Mouse (Mus musculus): Measurements from ENCODE around the gene Nrxn2. TPM values are rescaled to one million over a fixed set of nuclear protein-coding genes. Genes with fewer than 3 reads are reported as not detected.

The Nrxn2 gene
- polyA plus RNA-seq, 1 experiment = 6.4 TPM

- Histone ChIP-seq H3K27ac (ENCODE audit: insufficient read depth, low read depth, low read length) (peak overlapping the region; percentile 37), H3K4me3 (ENCODE audit: insufficient read depth, low read depth, low read length) (no peak overlapping the region)
Measured at GRCm38 (mm10) chr19:6545481-6545880, 127.0 kb downstream of the Nrxn2 start.

DNA sequence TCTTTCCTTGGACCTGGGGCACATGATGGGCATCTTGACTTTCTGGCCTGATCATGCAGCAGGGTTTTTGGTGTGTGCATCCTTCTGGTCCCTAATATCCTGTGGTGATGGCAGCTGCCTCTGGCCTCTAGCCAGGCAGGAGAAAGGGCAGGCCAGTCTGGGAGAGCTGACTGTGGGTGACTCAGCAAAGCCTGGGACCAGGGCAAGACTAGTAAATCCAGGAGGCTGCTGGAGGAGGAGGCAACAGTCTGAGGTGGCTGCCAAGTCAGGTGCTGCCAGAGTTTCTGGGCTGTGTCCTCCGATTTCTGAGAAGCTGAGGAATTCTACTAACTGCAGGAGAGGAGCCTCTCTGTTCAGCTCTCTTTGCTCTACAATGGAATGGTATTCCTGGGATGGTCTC is 127.6 kb downstream of the Nrxn2 start:
- Histone ChIP-seq H3K27me3 (replicated peaks; ENCODE audit: control insufficient read depth, insufficient read depth, low read length) (no peaks in the 10 kb centered on the region), H3K4me3 (ENCODE audit: insufficient read depth, low read depth, low read length) (no peak overlapping the region), H3K4me1 (ENCODE audit: control insufficient read depth, insufficient read depth, low read length) (peaks cover 44% of the 10 kb centered on the region), H3K36me3 (ENCODE audit: control insufficient read depth, insufficient read depth, low read length) (no peaks in the 10 kb centered on the region), H3K27ac (ENCODE audit: insufficient read depth, low read depth, low read length) (peak overlapping the region; percentile 80)
- 21% methylated on average over 1 of the region's 1 CpGs for WGBS
- no peak for TF ChIP-seq CTCF (conservative IDR thresholded peaks at IDR 0.05; ENCODE audit: insufficient read depth, insufficient read length, low read depth, low read length)
- TF ChIP-seq POLR2A (IDR thresholded peaks at IDR 0.05; ENCODE audit: low read depth, low read length) = no peak
- peak; percentile 96 for DNase-seq

More at GRCm38 (mm10) chr19:6545481-6545880, 127.0 kb downstream of the Nrxn2 start:
- Histone ChIP-seq H3K4me1 (ENCODE audit: control insufficient read depth, insufficient read depth, low read length) (peaks cover 44% of the 10 kb centered on the region), H3K36me3 (ENCODE audit: control insufficient read depth, insufficient read depth, low read length) (no peaks in the 10 kb centered on the region), H3K27me3 (replicated peaks; ENCODE audit: control insufficient read depth, insufficient read depth, low read length) (no peaks in the 10 kb centered on the region)
- 61% methylated on average over 5 of the region's 5 CpGs for WGBS
- DNase-seq = peak; percentile 17
- TF ChIP-seq POLR2A (IDR thresholded peaks at IDR 0.05; ENCODE audit: low read depth, low read length) (no peak), CTCF (conservative IDR thresholded peaks at IDR 0.05; ENCODE audit: insufficient read depth, insufficient read length, low read depth, low read length) (no peak)

DNA sequence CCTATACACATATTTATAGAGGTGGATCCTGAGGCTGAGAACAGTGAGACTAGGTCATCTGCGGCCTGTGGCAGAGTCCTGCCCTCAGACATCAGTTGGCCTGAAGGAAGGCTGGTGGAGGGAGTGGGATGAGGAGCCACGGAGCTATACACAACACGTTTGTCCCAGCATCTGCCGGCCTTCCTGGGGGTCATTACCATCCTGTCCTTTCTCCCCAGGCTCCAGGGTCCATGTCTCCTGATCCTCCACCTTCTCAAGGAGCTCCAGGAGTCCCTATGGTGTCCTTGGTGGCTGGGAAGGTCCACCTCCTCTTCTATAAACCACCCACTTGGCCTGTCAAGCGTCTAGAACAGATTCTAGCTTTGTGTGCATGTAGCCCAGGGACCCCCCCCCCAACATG is 129.3 kb downstream of the Nrxn2 start:
- no peak overlapping the region for H3K4me3 ChIP-seq (ENCODE audit: insufficient read depth, low read depth, low read length)
- no peak for TF ChIP-seq POLR2A (IDR thresholded peaks at IDR 0.05; ENCODE audit: low read depth, low read length)
- TF ChIP-seq CTCF (conservative IDR thresholded peaks at IDR 0.05; ENCODE audit: insufficient read depth, insufficient read length, low read depth, low read length) = no peak
- H3K4me1 ChIP-seq (ENCODE audit: control insufficient read depth, insufficient read depth, low read length) = peaks cover 46% of the 10 kb centered on the region
- peak; percentile 16 for DNase-seq
- peak overlapping the region; percentile 94 for H3K27ac ChIP-seq (ENCODE audit: insufficient read depth, low read depth, low read length)
- 60% methylated on average over 5 of the region's 5 CpGs for WGBS
- H3K36me3 ChIP-seq (ENCODE audit: control insufficient read depth, insufficient read depth, low read length) = no peaks in the 10 kb centered on the region
- no peaks in the 10 kb centered on the region for H3K27me3 ChIP-seq (replicated peaks; ENCODE audit: control insufficient read depth, insufficient read depth, low read length)

DNA sequence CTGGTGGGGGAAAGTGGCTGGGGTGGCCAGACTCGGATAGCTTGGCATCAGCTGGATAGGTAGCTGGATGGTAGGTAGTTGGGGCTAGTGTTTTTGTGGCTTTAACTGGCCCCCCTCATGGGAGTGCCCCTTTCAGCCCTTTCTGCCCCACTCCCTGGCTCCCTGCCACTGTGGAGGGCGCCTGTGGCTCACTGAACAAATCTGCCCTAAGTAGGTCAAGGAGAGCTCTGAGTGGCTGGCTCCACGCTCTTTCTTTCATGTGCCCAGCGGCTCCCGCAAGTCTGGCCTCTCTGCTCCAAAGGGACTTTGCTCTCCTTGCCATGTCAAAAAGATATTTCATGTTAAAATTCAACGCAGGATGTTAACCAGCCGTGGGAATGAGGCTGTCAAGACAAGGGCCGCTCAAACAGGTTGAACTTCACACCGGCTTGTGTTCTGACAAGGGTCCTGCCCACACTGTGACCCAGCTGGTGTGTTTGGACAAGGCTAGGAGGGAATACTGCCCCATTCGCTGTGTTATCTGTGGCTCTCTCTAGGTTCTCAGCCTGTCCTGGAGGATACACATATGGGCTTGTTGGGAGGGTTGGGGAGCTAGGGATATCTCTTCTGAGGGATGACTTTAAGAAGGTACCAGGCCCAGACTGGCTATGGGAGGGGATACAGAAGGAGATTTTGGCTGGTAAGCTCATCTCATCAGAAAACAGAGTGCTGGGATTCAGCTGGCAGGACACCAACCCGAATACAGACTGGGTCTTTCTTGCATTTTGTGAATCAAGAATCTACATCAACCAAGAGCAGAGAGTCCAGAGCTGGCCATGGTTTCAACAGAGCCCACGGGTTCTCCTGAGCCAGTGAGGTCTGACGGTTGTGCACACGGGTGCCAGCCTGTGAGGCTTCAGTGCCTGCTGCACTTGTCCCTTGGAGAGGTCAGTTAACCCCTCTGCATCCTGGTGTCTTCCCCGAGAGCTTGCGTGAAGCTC is 130.2 kb downstream of the Nrxn2 start:
- Histone ChIP-seq H3K27me3 (replicated peaks; ENCODE audit: control insufficient read depth, insufficient read depth, low read length) (no peaks in the 10 kb centered on the region), H3K4me3 (ENCODE audit: insufficient read depth, low read depth, low read length) (no peak overlapping the region), H3K36me3 (ENCODE audit: control insufficient read depth, insufficient read depth, low read length) (no peaks in the 10 kb centered on the region), H3K27ac (ENCODE audit: insufficient read depth, low read depth, low read length) (peak overlapping the region; percentile 94), H3K4me1 (ENCODE audit: control insufficient read depth, insufficient read depth, low read length) (peaks cover 46% of the 10 kb centered on the region)
- peak; percentile 94 for DNase-seq
- WGBS = 46% methylated on average over 16 of the region's 16 CpGs
- TF ChIP-seq POLR2A (IDR thresholded peaks at IDR 0.05; ENCODE audit: low read depth, low read length) (peak; percentile 44), CTCF (conservative IDR thresholded peaks at IDR 0.05; ENCODE audit: insufficient read depth, insufficient read length, low read depth, low read length) (no peak)

GRCm38 (mm10) chr19:6549566-6549965 is 131.0 kb downstream of the Nrxn2 start:
- Histone ChIP-seq H3K27me3 (replicated peaks; ENCODE audit: control insufficient read depth, insufficient read depth, low read length) (no peaks in the 10 kb centered on the region), H3K4me3 (ENCODE audit: insufficient read depth, low read depth, low read length) (no peak overlapping the region), H3K36me3 (ENCODE audit: control insufficient read depth, insufficient read depth, low read length) (no peaks in the 10 kb centered on the region), H3K4me1 (ENCODE audit: control insufficient read depth, insufficient read depth, low read length) (peaks cover 46% of the 10 kb centered on the region), H3K27ac (ENCODE audit: insufficient read depth, low read depth, low read length) (peak overlapping the region; percentile 92)
- peak; percentile 21 for DNase-seq
- WGBS = 66% methylated on average over 11 of the region's 11 CpGs
- TF ChIP-seq POLR2A (IDR thresholded peaks at IDR 0.05; ENCODE audit: low read depth, low read length) = no peak
- no peak for TF ChIP-seq CTCF (conservative IDR thresholded peaks at IDR 0.05; ENCODE audit: insufficient read depth, insufficient read length, low read depth, low read length)

GRCm38 (mm10) chr19:6551215-6551614 is 132.7 kb downstream of the Nrxn2 start:
- WGBS = 65% methylated on average over 4 of the region's 4 CpGs
- no peak overlapping the region for H3K27ac ChIP-seq (ENCODE audit: insufficient read depth, low read depth, low read length)
- no peaks in the 10 kb centered on the region for H3K36me3 ChIP-seq (ENCODE audit: control insufficient read depth, insufficient read depth, low read length)
- H3K27me3 ChIP-seq (replicated peaks; ENCODE audit: control insufficient read depth, insufficient read depth, low read length) = no peaks in the 10 kb centered on the region
- peaks cover 39% of the 10 kb centered on the region for H3K4me1 ChIP-seq (ENCODE audit: control insufficient read depth, insufficient read depth, low read length)
- TF ChIP-seq POLR2A (IDR thresholded peaks at IDR 0.05; ENCODE audit: low read depth, low read length) (no peak), CTCF (conservative IDR thresholded peaks at IDR 0.05; ENCODE audit: insufficient read depth, insufficient read length, low read depth, low read length) (no peak)
- H3K4me3 ChIP-seq (ENCODE audit: insufficient read depth, low read depth, low read length) = no peak overlapping the region
- DNase-seq = no peak

DNA sequence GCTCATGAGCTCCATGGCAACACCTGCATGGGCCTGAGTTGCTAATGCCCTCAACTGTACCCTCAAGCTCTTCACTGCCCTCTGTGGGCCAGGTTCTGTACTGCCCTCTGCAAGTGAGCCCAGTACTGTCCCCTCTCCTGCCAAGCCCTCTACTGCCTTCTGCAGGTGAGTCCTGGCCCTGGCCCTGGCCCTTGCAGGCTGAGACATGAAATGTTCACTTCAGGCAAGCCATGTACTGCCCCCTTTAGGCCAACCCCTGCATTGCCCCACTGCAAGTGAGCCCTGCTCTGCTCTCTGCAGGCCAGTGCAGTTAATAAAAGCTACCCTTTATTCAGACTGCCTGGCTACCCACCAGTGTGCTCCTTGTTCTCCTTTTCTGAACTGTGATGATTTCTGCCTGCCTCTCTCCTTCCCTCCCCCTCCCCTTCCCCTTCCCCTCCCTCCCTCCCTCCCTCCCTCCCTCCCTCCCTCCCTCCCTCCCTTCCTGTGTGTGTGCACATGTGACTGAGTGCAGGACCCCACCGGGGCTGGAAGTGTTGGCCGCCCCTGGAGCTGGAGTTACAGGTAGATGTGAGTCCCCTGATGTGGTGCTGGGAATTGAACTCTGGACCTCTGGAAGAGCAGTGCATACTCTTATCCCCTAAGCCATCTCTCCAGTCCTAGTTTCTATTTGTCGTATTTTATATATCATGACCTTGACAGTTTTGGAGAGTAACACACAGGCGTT is 133.9 kb downstream of the Nrxn2 start:
- peak; percentile 92 for TF ChIP-seq CTCF (conservative IDR thresholded peaks at IDR 0.05; ENCODE audit: insufficient read depth, insufficient read length, low read depth, low read length)
- no peak for TF ChIP-seq POLR2A (IDR thresholded peaks at IDR 0.05; ENCODE audit: low read depth, low read length)
- peak; percentile 92 for DNase-seq
- Histone ChIP-seq H3K27me3 (replicated peaks; ENCODE audit: control insufficient read depth, insufficient read depth, low read length) (no peaks in the 10 kb centered on the region), H3K27ac (ENCODE audit: insufficient read depth, low read depth, low read length) (no peak overlapping the region), H3K4me3 (ENCODE audit: insufficient read depth, low read depth, low read length) (no peak overlapping the region), H3K4me1 (ENCODE audit: control insufficient read depth, insufficient read depth, low read length) (peaks cover 27% of the 10 kb centered on the region), H3K36me3 (ENCODE audit: control insufficient read depth, insufficient read depth, low read length) (no peaks in the 10 kb centered on the region)
- WGBS = 96% methylated on average over 3 of the region's 4 CpGs
